Mouse (Mus musculus) kidney, postnatal 0 days (tissue): Measurements from ENCODE around the gene Gm16223. TPM values are rescaled to one million over a fixed set of nuclear protein-coding genes. Genes with fewer than 3 reads are reported as not detected.

Source experiments
- ATAC-seq: fragments of 200-750 bp; cut with Nextera tagmentation; replicated peaks from 2 replicates; pipeline ENCODE4 v1.8.0; 2017; ENCODE audit warnings: low read depth, moderate number of reproducible peaks, moderate TSS enrichment, moderate library complexity; ENCODE audit not compliant: low FRiP score
- DNase-seq: peaks from one replicate; pipeline ENCODE4 v3.0.0-alpha.2; 2016; ENCODE audit warnings: low spot score
- H3K27ac ChIP-seq: fragments of 300-500 bp; sonication (generic); 2 replicates; pipeline ENCODE4 v1.5.1; 2014; ENCODE audit warnings: mild to moderate bottlenecking
- H3K27me3 ChIP-seq: fragments of 300-500 bp; sonication (generic); 2 replicates; pipeline ENCODE4 v1.6.1; 2014; ENCODE audit warnings: low read length, mixed read lengths; ENCODE audit not compliant: insufficient read depth
- H3K36me3 ChIP-seq: fragments of 300-500 bp; sonication (generic); 2 replicates; pipeline ENCODE4 v1.6.1; 2014; ENCODE audit warnings: low read length, mixed read lengths; ENCODE audit not compliant: insufficient read depth
- H3K4me1 ChIP-seq: fragments of 300-500 bp; sonication (generic); replicated peaks from 2 replicates; pipeline ENCODE4 v1.6.1; 2014; ENCODE audit warnings: antibody characterized with exemption, low read length, mixed read lengths; ENCODE audit not compliant: insufficient read depth
- H3K4me2 ChIP-seq: fragments of 300-500 bp; sonication (generic); 2 replicates; pipeline ENCODE4 v1.6.1; 2014; ENCODE audit warnings: mild to moderate bottlenecking, low read length, moderate library complexity, mixed read lengths
- H3K4me3 ChIP-seq: fragments of 300-500 bp; sonication (generic); replicated peaks from 2 replicates; pipeline ENCODE4 v1.5.1; 2014; ENCODE audit warnings: low read depth, low read length
- H3K9ac ChIP-seq: fragments of 300-500 bp; sonication (generic); 2 replicates; pipeline ENCODE4 v1.6.1; 2014; ENCODE audit warnings: low read depth, low read length
- H3K9me3 ChIP-seq: fragments of 300-500 bp; sonication (generic); replicated peaks from 2 replicates; pipeline ENCODE4 v1.6.1; 2016; ENCODE audit warnings: low read length, inconsistent platforms, mixed read lengths
- CTCF ChIP-seq: IDR thresholded peaks from 2 replicates; pipeline ENCODE4 v1.5.1; 2016; ENCODE audit warnings: antibody characterized with exemption, low read depth, mild to moderate bottlenecking, moderate library complexity
- WGBS: fragments of 180-500 bp; shearing (Covaris S2); extraction: QIAGEN DNeasy Blood & Tissue Kit; methylation state at CpG from one replicate; pipeline ENCODE4 v1.1.7; 2014; 5-methylcytosine and 5-hydroxymethylcytosine counted together
- polyA plus RNA-seq: library from polyadenylated mRNA; unstranded; fragments of >200 nt; fragmentation: Nextera tagmentation; extraction: Ambion mirVana; gene quantifications from 2 replicates; pipeline ENCODE4 v1.2.1, GENCODE M21; 2015

Gm16223 gene
- polyA plus RNA-seq, 1 experiment from 2014 or later: not detected

- Histone ChIP-seq H3K9me3 (no peaks in the 10 kb centered on the region), H3K4me3 (no peak overlapping the region), H3K9ac (no peak overlapping the region), H3K4me2 (no peak overlapping the region), H3K27ac (no peak overlapping the region), H3K36me3 (no peaks in the 10 kb centered on the region), H3K27me3 (no peaks in the 10 kb centered on the region), H3K4me1 (no peaks in the 10 kb centered on the region)
- no peak for DNase-seq
- ATAC-seq: no peak
- TF ChIP-seq CTCF: no peak
These were observed 172.0 kb downstream of the Gm16223 start for GRCm38 (mm10) chr5:42239806-42240205.

GRCm38 (mm10) chr5:42250376-42250775, 182.6 kb downstream of the Gm16223 start:
- Histone ChIP-seq H3K4me1 (no peaks in the 10 kb centered on the region), H3K9ac (no peak overlapping the region), H3K27ac (no peak overlapping the region), H3K4me2 (no peak overlapping the region), H3K9me3 (no peaks in the 10 kb centered on the region), H3K4me3 (no peak overlapping the region), H3K36me3 (no peaks in the 10 kb centered on the region), H3K27me3 (no peaks in the 10 kb centered on the region)
- no peak for ATAC-seq
- no peak for DNase-seq
- 85% methylated on average over 3 of the region's 3 CpGs for WGBS
- TF ChIP-seq CTCF: no peak

Other genes with a start within 250 kb of the Gm16223 start
- gene Bod1l, start 223.6 kb upstream of the Gm16223 start, polyA plus RNA-seq: 21.1 and 22.6 TPM in 2 replicates